Mouse (Mus musculus) lung, postnatal 0 days (tissue): ENCODE measurements around the gene Shroom1. TPM values are rescaled to one million over a fixed set of nuclear protein-coding genes. Genes with fewer than 3 reads are reported as not detected.

Experiments used
- ATAC-seq: fragments of 200-750 bp; cut with Nextera tagmentation; 2 replicates; pipeline ENCODE4 v1.8.0; 2017; ENCODE audit warnings: moderate library complexity
- DNase-seq: peaks from one replicate; pipeline ENCODE4 v3.0.0-alpha.2; 2016; ENCODE audit warnings: low spot score
- H3K27ac ChIP-seq: fragments of 300-500 bp; sonication (generic); 2 replicates; pipeline ENCODE4 v1.5.1; 2014; ENCODE audit warnings: antibody characterized with exemption, mild to moderate bottlenecking, low read length, mixed read lengths
- H3K27me3 ChIP-seq: fragments of 300-500 bp; sonication (generic); replicated peaks from 2 replicates; pipeline ENCODE4 v1.6.1; 2014; ENCODE audit warnings: low read length, mixed read lengths; ENCODE audit not compliant: insufficient read depth
- H3K36me3 ChIP-seq: fragments of 300-500 bp; sonication (generic); 2 replicates; pipeline ENCODE4 v1.6.1; 2014; ENCODE audit warnings: low read length, mixed read lengths; ENCODE audit not compliant: insufficient read depth
- H3K4me1 ChIP-seq: fragments of 300-500 bp; sonication (generic); 2 replicates; pipeline ENCODE4 v1.6.1; 2014; ENCODE audit warnings: antibody characterized with exemption, low read depth, low read length, mixed read lengths; ENCODE audit not compliant: insufficient read depth
- H3K4me2 ChIP-seq: fragments of 300-500 bp; sonication (generic); replicated peaks from 2 replicates; pipeline ENCODE4 v1.6.1; 2014; ENCODE audit warnings: low read depth, mild to moderate bottlenecking, low read length, moderate library complexity, mixed read lengths
- H3K4me3 ChIP-seq: fragments of 300-500 bp; sonication (generic); 2 replicates; pipeline ENCODE4 v1.5.1; 2014; ENCODE audit warnings: low read depth, low read length
- H3K9ac ChIP-seq: fragments of 300-500 bp; sonication (generic); replicated peaks from 2 replicates; pipeline ENCODE4 v1.6.1; 2014; ENCODE audit warnings: low read depth, mild to moderate bottlenecking
- H3K9me3 ChIP-seq: fragments of 300-500 bp; sonication (generic); 2 replicates; pipeline ENCODE4 v1.6.1; 2016; ENCODE audit warnings: low read length, mixed read lengths
- CTCF ChIP-seq: IDR thresholded peaks from 2 replicates; pipeline ENCODE4 v1.5.1; 2016; ENCODE audit warnings: antibody characterized with exemption, mild to moderate bottlenecking
- EP300 ChIP-seq: IDR thresholded peaks from 2 replicates; pipeline ENCODE4 v1.6.1; 2016; ENCODE audit warnings: antibody characterized with exemption, mild to moderate bottlenecking, control low read depth
- WGBS: fragments of 180-500 bp; shearing (Covaris S2); extraction: QIAGEN DNeasy Blood & Tissue Kit; methylation state at CpG from one replicate; pipeline ENCODE4 v1.1.7; 2014; 5-methylcytosine and 5-hydroxymethylcytosine counted together
- polyA plus RNA-seq: library from polyadenylated mRNA; unstranded; fragments of >200 nt; fragmentation: Nextera tagmentation; extraction: Ambion mirVana; gene quantifications from 2 replicates; pipeline ENCODE4 v1.2.1, GENCODE M21; 2015

Shroom1 gene
- polyA plus RNA-seq, 1 experiment from 2014 or later: 0.88 TPM

DNA sequence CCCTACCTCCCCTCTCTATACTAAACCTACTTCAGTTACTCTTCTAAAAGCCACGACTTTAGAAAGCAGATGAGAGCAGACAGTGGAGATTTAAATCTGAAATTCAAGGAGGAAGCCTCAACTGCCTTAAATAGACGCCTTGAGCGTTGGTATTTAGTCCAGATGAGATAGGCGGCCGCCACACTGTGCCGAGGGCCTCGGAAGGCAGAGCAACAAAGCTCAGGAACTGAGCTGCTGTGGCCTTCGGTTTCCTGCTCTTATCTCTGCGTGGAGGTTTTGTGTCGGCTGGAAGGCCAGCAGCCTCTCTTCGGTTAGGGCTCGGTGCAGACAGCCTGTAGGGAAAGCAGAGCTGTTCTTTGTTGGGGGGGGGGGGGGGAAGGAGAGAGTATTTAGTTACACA is 15.1 kb upstream of the Shroom1 start:
- H3K4me2 ChIP-seq: no peak overlapping the region

DNA sequence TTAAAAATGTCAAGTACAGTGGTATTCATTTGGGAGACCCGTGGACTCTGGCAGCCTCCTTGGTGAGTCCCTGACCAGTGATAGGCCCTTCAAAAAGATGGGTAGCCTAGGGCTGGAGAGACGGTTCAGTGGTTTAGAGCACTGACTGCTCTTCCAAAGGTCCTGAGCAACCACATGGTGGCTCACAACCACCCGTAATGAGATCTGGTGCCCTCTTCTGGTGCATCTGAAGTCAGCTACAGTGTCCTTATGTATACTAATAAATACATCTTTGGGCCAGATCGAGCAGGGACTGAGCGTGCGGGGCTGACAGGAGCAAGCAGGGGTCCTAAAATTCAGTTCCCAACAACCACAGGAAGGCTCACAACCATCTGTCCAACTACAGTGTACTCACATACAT is 13.1 kb upstream of the Shroom1 start:
- Histone ChIP-seq H3K4me1 (no peaks in the 10 kb centered on the region), H3K36me3 (no peaks in the 10 kb centered on the region), H3K27ac (no peak overlapping the region), H3K9ac (no peak overlapping the region), H3K4me2 (no peak overlapping the region), H3K4me3 (no peak overlapping the region), H3K9me3 (no peaks in the 10 kb centered on the region), H3K27me3 (no peaks in the 10 kb centered on the region)
- 0 out of 2 replicates have a peak, but pooled peaks have one; percentile 19 for ATAC-seq
- no peak for DNase-seq
- TF ChIP-seq CTCF (peak; percentile 75), EP300 (no peak)
- WGBS: 32% methylated on average over 6 of the region's 6 CpGs

More for the DNA sequence above, 15.1 kb upstream of the Shroom1 start:
- ATAC-seq (no peak), DNase-seq (no peak)
- Histone ChIP-seq H3K27me3 (no peaks in the 10 kb centered on the region), H3K9me3 (no peaks in the 10 kb centered on the region), H3K9ac (no peak overlapping the region), H3K27ac (no peak overlapping the region), H3K4me3 (no peak overlapping the region), H3K4me1 (no peaks in the 10 kb centered on the region), H3K36me3 (no peaks in the 10 kb centered on the region)
- TF ChIP-seq CTCF: no peak
- TF ChIP-seq EP300: no peak
- WGBS: 11% methylated on average over 12 of the region's 12 CpGs

GRCm38 (mm10) chr11:53445562-53445961 is 11.4 kb upstream of the Shroom1 start:
- Histone ChIP-seq H3K27ac (no peak overlapping the region), H3K4me1 (0 out of 2 replicates have a peak, but pooled peaks cover 2% of the 10 kb centered on the region), H3K4me2 (no peak overlapping the region), H3K27me3 (no peaks in the 10 kb centered on the region), H3K9me3 (no peaks in the 10 kb centered on the region), H3K4me3 (no peak overlapping the region), H3K36me3 (no peaks in the 10 kb centered on the region), H3K9ac (no peak overlapping the region)
- TF ChIP-seq EP300 (no peak), CTCF (no peak)
- no peak for DNase-seq
- ATAC-seq: no peak
- WGBS: 53% methylated on average over 13 of the region's 13 CpGs

- 57% methylated on average over 13 of the region's 13 CpGs for WGBS
- Histone ChIP-seq H3K27ac (no peak overlapping the region), H3K27me3 (no peaks in the 10 kb centered on the region), H3K4me3 (no peak overlapping the region), H3K4me1 (0 out of 2 replicates have a peak, but pooled peaks cover 2% of the 10 kb centered on the region), H3K9me3 (no peaks in the 10 kb centered on the region), H3K36me3 (no peaks in the 10 kb centered on the region), H3K4me2 (no peak overlapping the region), H3K9ac (no peak overlapping the region)
- ATAC-seq (no peak), DNase-seq (no peak)
- TF ChIP-seq CTCF (no peak), EP300 (no peak)
Observed at GRCm38 (mm10) chr11:53446183-53446582, 10.8 kb upstream of the Shroom1 start.

DNA sequence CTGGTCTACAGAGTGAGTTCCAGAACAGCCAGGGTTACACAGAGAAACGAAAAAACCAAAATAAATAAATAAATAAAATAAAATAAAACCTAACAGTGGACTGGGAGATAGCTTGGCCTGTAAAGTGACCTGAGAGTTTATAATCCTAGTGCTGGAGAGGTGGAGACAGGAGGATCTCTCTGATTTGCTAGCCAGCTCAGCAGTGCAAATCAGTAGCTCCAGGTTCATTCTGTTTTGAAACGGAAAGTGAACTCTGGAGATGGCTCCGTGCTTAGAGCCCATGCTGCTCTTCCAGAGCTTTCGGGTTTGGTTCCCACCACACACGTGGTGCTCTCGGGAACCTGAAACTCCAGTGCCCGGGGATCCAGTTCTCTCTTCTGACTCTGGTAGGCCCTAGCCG is 9.0 kb upstream of the Shroom1 start:
- 93% methylated on average over 8 of the region's 8 CpGs for WGBS
- Histone ChIP-seq H3K36me3 (no peaks in the 10 kb centered on the region), H3K4me3 (no peak overlapping the region), H3K4me2 (no peak overlapping the region), H3K4me1 (0 out of 2 replicates have a peak, but pooled peaks cover 2% of the 10 kb centered on the region), H3K9ac (no peak overlapping the region), H3K9me3 (no peaks in the 10 kb centered on the region), H3K27ac (no peak overlapping the region), H3K27me3 (no peaks in the 10 kb centered on the region)
- TF ChIP-seq EP300: no peak
- TF ChIP-seq CTCF: no peak
- no peak for ATAC-seq
- no peak for DNase-seq

- Histone ChIP-seq H3K36me3 (no peaks in the 10 kb centered on the region), H3K4me1 (0 out of 2 replicates have a peak, but pooled peaks cover 2% of the 10 kb centered on the region), H3K27ac (no peak overlapping the region), H3K27me3 (no peaks in the 10 kb centered on the region), H3K9me3 (no peaks in the 10 kb centered on the region), H3K9ac (no peak overlapping the region), H3K4me3 (no peak overlapping the region), H3K4me2 (no peak overlapping the region)
- no peak for ATAC-seq
- no peak for TF ChIP-seq EP300
- TF ChIP-seq CTCF: no peak
- 93% methylated on average over 1 of the region's 1 CpGs for WGBS
- no peak for DNase-seq
Observed at GRCm38 (mm10) chr11:53448529-53448928, 8.5 kb upstream of the Shroom1 start.
